Mouse (Mus musculus) spleen, embryonic (tissue): ENCODE data around the gene Zfp277.

Experiments
- CTCF ChIA-PET: fragments of 350-600 bp; sonication (Branson Sonifier 250); formaldehyde crosslinking; loops from one replicate; lab custom pipeline; 2022; lab: Charles Lee

Zfp277 gene

GRCm38 (mm10) chr12:40378621-40379537 lies 66.8 kb downstream of the Zfp277 start:
- CTCF ChIA-PET = no interaction called here

GRCm38 (mm10) chr12:40351879-40352278 lies 93.8 kb downstream of the Zfp277 start:
- CTCF ChIA-PET = no interaction called here

- CTCF ChIA-PET = no interaction called here
Observed at GRCm38 (mm10) chr12:40348251-40348650, 97.5 kb downstream of the Zfp277 start.

- CTCF ChIA-PET = no interaction called here
Observed at GRCm38 (mm10) chr12:40347060-40347698, 98.5 kb downstream of the Zfp277 start.

- CTCF ChIA-PET = no interaction called here
Observed at GRCm38 (mm10) chr12:40341443-40341842, 104.3 kb downstream of the Zfp277 start.

- CTCF ChIA-PET = no interaction called here
Observed at GRCm38 (mm10) chr12:40335303-40335702, 110.4 kb downstream of the Zfp277 start.

- CTCF ChIA-PET = no interaction called here
Observed at GRCm38 (mm10) chr12:40331467-40331866, 114.2 kb downstream of the Zfp277 start.

GRCm38 (mm10) chr12:40327012-40327660 lies 118.6 kb downstream of the Zfp277 start:
- CTCF ChIA-PET = interaction anchor here (0.6 kb wide), 1 partner anchor 1133 kb away, joined by 4 read pairs; no protein-coding TSS in a partner anchor

- CTCF ChIA-PET = no interaction called here
Observed at GRCm38 (mm10) chr12:40325582-40325981, 120.1 kb downstream of the Zfp277 start.

- CTCF ChIA-PET = interaction anchor here (0.7 kb wide), 1 partner anchor 227 kb away, joined by 3 read pairs; no protein-coding TSS in a partner anchor
Observed at GRCm38 (mm10) chr12:40324819-40325218, 120.9 kb downstream of the Zfp277 start.

- CTCF ChIA-PET = no interaction called here
Observed at GRCm38 (mm10) chr12:40315146-40315545, 130.6 kb downstream of the Zfp277 start.

- CTCF ChIA-PET = no interaction called here
Observed at GRCm38 (mm10) chr12:40303960-40304359, 141.7 kb downstream of the Zfp277 start.

GRCm38 (mm10) chr12:40298636-40299035 lies 147.1 kb downstream of the Zfp277 start:
- CTCF ChIA-PET = no interaction called here

- CTCF ChIA-PET = no interaction called here
Observed at GRCm38 (mm10) chr12:40286539-40286938, 159.2 kb downstream of the Zfp277 start.

GRCm38 (mm10) chr12:40280596-40281325 lies 164.9 kb downstream of the Zfp277 start:
- CTCF ChIA-PET = interaction anchor here (1.0 kb wide), 1 partner anchor 24 kb away, joined by 3 read pairs; no protein-coding TSS in a partner anchor

GRCm38 (mm10) chr12:40277581-40277980 lies 168.1 kb downstream of the Zfp277 start:
- CTCF ChIA-PET = no interaction called here

GRCm38 (mm10) chr12:40274931-40275330 lies 170.8 kb downstream of the Zfp277 start:
- CTCF ChIA-PET = no interaction called here

- CTCF ChIA-PET = no interaction called here
Observed at GRCm38 (mm10) chr12:40273339-40273738, 172.4 kb downstream of the Zfp277 start.

- CTCF ChIA-PET = no interaction called here
Observed at GRCm38 (mm10) chr12:40272710-40273109, 173.0 kb downstream of the Zfp277 start.

GRCm38 (mm10) chr12:40268313-40268712 lies 177.4 kb downstream of the Zfp277 start:
- CTCF ChIA-PET = no interaction called here
